Mouse (Mus musculus) CH12.LX (cell line): ENCODE results near the gene Riok2. TPM values are rescaled to one million over a fixed set of nuclear protein-coding genes. Genes with fewer than 3 reads are reported as not detected.
A peak's percentile ranks its signal among the peaks of the same experiment; 100 is the strongest.

Experiments used
- DNase-seq: peaks from one replicate; pipeline ENCODE4 v3.0.0-alpha.2; 2013; ENCODE audit errors: extremely low read depth
- H3K27ac ChIP-seq: 2 replicates; pipeline ENCODE4 v1.5.1; 2012; ENCODE audit warnings: low read depth, mild to moderate bottlenecking, control low read depth, moderate library complexity; ENCODE audit not compliant: insufficient read depth
- H3K27me3 ChIP-seq: replicated peaks from 2 replicates; pipeline ENCODE3; 2012; ENCODE audit warnings: inconsistent platforms
- H3K36me3 ChIP-seq, 2 experiments: replicated peaks in 1 of 2; 2 replicates each; pipeline versions ENCODE3 to v1.6.1; 2012; ENCODE audit warnings: inconsistent platforms in 1 of 2, low read length in 1 of 2, mild to moderate bottlenecking in 1 of 2, mixed read lengths in 1 of 2, moderate library complexity in 1 of 2; ENCODE audit not compliant: control insufficient read depth in 1 of 2, insufficient read depth in 1 of 2
- H3K4me1 ChIP-seq, 2 experiments: 2 replicates each; pipeline ENCODE4 v1.6.1; 2012; ENCODE audit warnings: inconsistent platforms in 1 of 2, moderate library complexity in 1 of 2; ENCODE audit not compliant: insufficient read depth in 2 of 2, control insufficient read depth in 1 of 2
- H3K4me2 ChIP-seq: 2 replicates; pipeline ENCODE4 v1.6.1; 2012; ENCODE audit warnings: low read depth, mild to moderate bottlenecking, control low read depth; ENCODE audit not compliant: poor library complexity, insufficient read depth, severe bottlenecking
- H3K4me3 ChIP-seq, 3 experiments: fragments of 150-350 bp in 1 of 3; sonication (generic) in 1 of 3; replicated peaks in 1 of 3; 2 replicates each; pipeline versions ENCODE3 to v1.5.1; 2011 to 2012; ENCODE audit warnings: low read depth in 2 of 3, low read length in 2 of 3, mild to moderate bottlenecking in 2 of 3, moderate library complexity in 2 of 3, control low read depth in 1 of 3, improper control_type of control experiment in 1 of 3, inconsistent platforms in 1 of 3, mixed read lengths in 1 of 3; ENCODE audit not compliant: poor library complexity in 1 of 3
- H3K79me2 ChIP-seq: replicated peaks from 2 replicates; pipeline ENCODE4 v1.6.1; 2012; ENCODE audit warnings: mild to moderate bottlenecking, moderate library complexity; ENCODE audit not compliant: control insufficient read depth, poor library complexity, insufficient read depth, severe bottlenecking; ENCODE audit errors: extremely low read depth
- H3K9ac ChIP-seq: 2 replicates; pipeline ENCODE4 v1.6.1; 2012; ENCODE audit warnings: low read depth, mild to moderate bottlenecking, control low read depth, moderate library complexity; ENCODE audit not compliant: insufficient read depth
- H3K9me3 ChIP-seq: replicated peaks from 2 replicates; pipeline ENCODE3; 2012; ENCODE audit warnings: low read length, inconsistent platforms, mixed read lengths
- CHD1 ChIP-seq: IDR thresholded peaks from 2 replicates; pipeline ENCODE4 v1.6.1; 2012; ENCODE audit warnings: low read depth, low read length, improper control_type of control experiment, inconsistent platforms
- CTCF ChIP-seq, 2 experiments: IDR thresholded peaks in 1 of 2; conservative IDR thresholded peaks in 1 of 2; 2 replicates each; pipeline ENCODE4 v1.5.1; 2011 to 2012; ENCODE audit warnings: low read depth in 2 of 2, low read length in 2 of 2, improper control_type of control experiment in 1 of 2, inconsistent platforms in 1 of 2, mild to moderate bottlenecking in 1 of 2, moderate library complexity in 1 of 2
- EP300 ChIP-seq: IDR thresholded peaks from 2 replicates; pipeline ENCODE4 v1.6.1; 2011; ENCODE audit warnings: low read length, improper control_type of control experiment
- HCFC1 ChIP-seq: IDR thresholded peaks from 2 replicates; pipeline ENCODE4 v1.6.1; 2012; ENCODE audit warnings: low read depth, mild to moderate bottlenecking, inconsistent platforms, low read length, improper control_type of control experiment
- IRF4 ChIP-seq: IDR thresholded peaks from 2 replicates; pipeline ENCODE4 v1.6.1; 2014; ENCODE audit warnings: low read depth, mild to moderate bottlenecking, inconsistent platforms, low read length, improper control_type of control experiment
- KAT2A ChIP-seq: IDR thresholded peaks from 2 replicates; pipeline ENCODE4 v1.6.1; 2012; ENCODE audit warnings: low read length, improper control_type of control experiment, inconsistent platforms; ENCODE audit not compliant: insufficient replicate concordance
- MAX ChIP-seq: IDR thresholded peaks from 2 replicates; pipeline ENCODE4 v1.6.1; 2011; ENCODE audit warnings: low read length, improper control_type of control experiment
- MYC ChIP-seq: IDR thresholded peaks from 2 replicates; pipeline ENCODE4 v1.6.1; 2011; ENCODE audit warnings: low read depth, mild to moderate bottlenecking, improper control_type of control experiment, low read length
- PAX5 ChIP-seq: IDR thresholded peaks from 2 replicates; pipeline ENCODE4 v1.6.1; 2012; ENCODE audit warnings: low read length, inconsistent platforms, mixed read lengths
- POLR2A ChIP-seq: IDR thresholded peaks from 2 replicates; pipeline ENCODE4 v1.6.1; 2011; ENCODE audit warnings: low read depth, mild to moderate bottlenecking, improper control_type of control experiment, low read length
- POLR2AphosphoS2 ChIP-seq: IDR thresholded peaks from 2 replicates; pipeline ENCODE4 v1.6.1; 2011; ENCODE audit warnings: low read depth, low read length, improper control_type of control experiment
- RAD21 ChIP-seq: IDR thresholded peaks from 2 replicates; pipeline ENCODE4 v1.6.1; 2011; ENCODE audit warnings: low read depth, mild to moderate bottlenecking, low read length, improper control_type of control experiment, moderate library complexity
- SMC3 ChIP-seq: IDR thresholded peaks from 2 replicates; pipeline ENCODE4 v1.6.1; 2011; ENCODE audit warnings: low read depth, low read length, improper control_type of control experiment
- USF1 ChIP-seq: IDR thresholded peaks from 2 replicates; pipeline ENCODE4 v1.6.1; 2014; ENCODE audit warnings: low read depth, mild to moderate bottlenecking, inconsistent platforms, low read length, improper control_type of control experiment
- ZMIZ1 ChIP-seq: IDR thresholded peaks from 2 replicates; pipeline ENCODE4 v1.6.1; 2012; ENCODE audit warnings: low read depth, mild to moderate bottlenecking, inconsistent platforms, low read length, improper control_type of control experiment
- dilution Hi-C: fragments of 300-500 bp; cut with MboI; formaldehyde crosslinking; loops from 2 replicates; pipeline ENCODE4 v1.14.3; 2020; ENCODE audit warnings: low sequenced_read_pairs; ENCODE audit not compliant: extremely low pct_unique_long_range_greater_than_20kb, extremely low pct_ligation_motif_present
- in situ Hi-C: fragments of 300-500 bp; cut with MboI; formaldehyde crosslinking; loops from 3 replicates; pipeline ENCODE4 v1.14.3; 2019; ENCODE audit warnings: low sequenced_read_pairs, low pct_ligation_motif_present, low pct_unique_long_range_greater_than_20kb, mixed read lengths
- polyA plus RNA-seq: library from polyadenylated mRNA; unstranded; fragments of >175 nt; gene quantifications from 2 replicates; pipeline ENCODE4 v1.2.1, GENCODE M21; 2012; ENCODE audit warnings: low read depth; ENCODE audit not compliant: insufficient read length
- total RNA-seq, 2 experiments: library from RNA; depleted of rRNA; stranded (reverse); fragments of 300-350 nt in 1 of 2; fragments of >200 nt in 1 of 2; gene quantifications; 2 replicates each; pipeline ENCODE4 v1.2.3; 2012 to 2014

The Riok2 gene
- total and polyA plus RNA-seq, 3 experiments = 27.9 to 114 (median 78.4) TPM

DNA sequence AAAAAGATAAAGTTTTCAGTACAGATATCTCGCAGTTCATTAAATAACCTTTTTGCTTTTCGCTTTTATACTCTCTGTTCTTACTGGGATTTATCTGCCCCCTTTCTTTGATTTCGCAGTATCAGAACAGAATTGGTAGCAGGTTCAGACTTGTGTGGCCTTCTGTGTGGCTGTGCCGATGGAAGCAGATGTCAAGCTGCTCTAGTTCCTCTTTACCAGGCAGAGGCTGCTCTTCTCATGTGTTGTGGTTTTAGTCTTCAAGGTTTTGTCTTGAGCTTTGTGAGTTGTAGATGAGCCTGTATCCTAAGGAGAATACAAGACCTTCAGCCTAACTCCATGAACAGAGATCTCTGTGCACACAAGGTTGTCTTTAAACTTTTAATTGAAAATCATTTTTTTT lies 17.7 kb downstream of the Riok2 start:
- H3K79me2 ChIP-seq = peaks cover 6% of the 10 kb centered on the region; the same call in 1 of the 2 replicates
- TF ChIP-seq EP300 (peak; percentile 32; the same call in 1 of the 2 replicates), MYC (0 out of 2 replicates have a peak, but pooled peaks have one; percentile 21), POLR2A (no peak), IRF4 (no peak)
- peaks cover 0 to 24% of the 10 kb centered on the region in 2 experiments; a peak in 2 of 4 replicates for H3K4me1 ChIP-seq
- H3K4me3 ChIP-seq = no peak overlapping the region
- H3K9me3 ChIP-seq = no peaks in the 10 kb centered on the region
- in situ Hi-C loops = loop anchor here (10.0 kb wide), 1 partner anchor 353 kb away; no protein-coding TSS in a partner anchor
- H3K4me2 ChIP-seq = no peak overlapping the region
- peaks cover 19 to 73% of the 10 kb centered on the region in 2 experiments for H3K36me3 ChIP-seq
- H3K9ac ChIP-seq = no peak overlapping the region
- dilution Hi-C loops = no loop called here
- peak; percentile 56 for DNase-seq
- H3K27me3 ChIP-seq = no peaks in the 10 kb centered on the region
- H3K27ac ChIP-seq = no peak overlapping the region

GRCm38 (mm10) chr17:17392863-17393262 lies 18.8 kb downstream of the Riok2 start:
- H3K27me3 ChIP-seq = no peaks in the 10 kb centered on the region
- no peak overlapping the region for H3K4me3 ChIP-seq
- H3K9me3 ChIP-seq = no peaks in the 10 kb centered on the region
- in situ Hi-C loops = loop anchor here (10.0 kb wide), 1 partner anchor 352 kb away; no protein-coding TSS in a partner anchor
- H3K79me2 ChIP-seq = peaks cover 6% of the 10 kb centered on the region; the same call in 1 of the 2 replicates
- peak; percentile 24 to 69; a peak in 2 of 4 replicates for TF ChIP-seq CTCF (conservative IDR thresholded peaks at IDR 0.05 in 1 of 2, IDR thresholded peaks at IDR 0.05 in 1 of 2; ENCODE audit: low read depth in 2 of 2, low read length in 2 of 2)
- no peak for TF ChIP-seq ZMIZ1
- no peak for TF ChIP-seq POLR2AphosphoS2
- no peak for TF ChIP-seq EP300
- no peak for TF ChIP-seq CHD1
- no peak for TF ChIP-seq HCFC1
- no peak for TF ChIP-seq KAT2A
- TF ChIP-seq RAD21 = peak; percentile 45
- TF ChIP-seq MAX = no peak
- TF ChIP-seq IRF4 = no peak
- no peak for TF ChIP-seq USF1
- TF ChIP-seq PAX5 = no peak
- TF ChIP-seq SMC3 = peak; percentile 49
- peak; percentile 39 for DNase-seq
- H3K36me3 ChIP-seq = peaks cover 13 to 63% of the 10 kb centered on the region in 2 experiments
- dilution Hi-C loops = no loop called here
- H3K4me1 ChIP-seq = peaks cover 0 to 24% of the 10 kb centered on the region in 2 experiments; a peak in 2 of 4 replicates
- H3K4me2 ChIP-seq = no peak overlapping the region
- H3K27ac ChIP-seq = no peak overlapping the region
- no peak overlapping the region for H3K9ac ChIP-seq
